ENCODE assay signal across 21 mouse cellular contexts in genomic region chr1:130113549-130113948, GRCm38 (mm10).
DNase-seq lines count a peak whose midpoint lies in the region; ATAC-seq and TF ChIP-seq lines count a peak whose summit lies in the region.
"Had no signal": no experiment of that assay in that cellular context is flagged by ENCODE, and none has a peak within 500 bp of the region (broad histone marks: within the 10 kb centered on the region; RNA-seq: fewer than 3 reads in every experiment).

No protein-coding gene starts in this region.

- no peak overlapping the region for H3K9ac ChIP-seq in MEL (ENCODE audit: control insufficient read depth, low read depth, low read length, poor library complexity, severe bottlenecking)
- H3K9ac ChIP-seq in liver, embryonic 14.5 days (replicated peaks): no peak overlapping the region
- no peak overlapping the region for H3K9ac ChIP-seq in forebrain, embryonic 16.5 days (replicated peaks; ENCODE audit: low read depth, low read length)
- H3K9ac ChIP-seq: heart, embryonic 15.5 days; hindbrain, embryonic 13.5 days had no signal

- WGBS in liver, embryonic 14.5 days (ENCODE audit: insufficient replicate concordance): 76% methylated on average over 2 of the region's 2 CpGs
- 93% methylated on average over 2 of the region's 2 CpGs for WGBS in forebrain, embryonic 16.5 days

- H3K79me2 ChIP-seq in MEL (ENCODE audit: control insufficient read depth, insufficient read depth, low read length, poor library complexity): no peaks in the 10 kb centered on the region

- no peaks in the 10 kb centered on the region for H3K9me3 ChIP-seq in MEL (replicated peaks; ENCODE audit: insufficient read depth, low read length)
- no peaks in the 10 kb centered on the region for H3K9me3 ChIP-seq in liver, embryonic 14.5 days (ENCODE audit: control insufficient read depth, low read length)
- H3K9me3 ChIP-seq in forebrain, embryonic 16.5 days (ENCODE audit: control insufficient read depth, low read length): no peaks in the 10 kb centered on the region
- H3K9me3 ChIP-seq: forebrain, embryonic 10.5 days; heart, embryonic 15.5 days; hindbrain, embryonic 13.5 days had no signal

- peak; percentile 2 for DNase-seq in MEL (ENCODE audit: low read depth, low spot score)
- DNase-seq in liver, embryonic 14.5 days (ENCODE audit: low read depth in 3 of 3, low spot score in 3 of 3): peak in 2 of 3 experiments; percentile 10 to 14
- no peak for DNase-seq in gastrocnemius, adult 2 months
- no peak for DNase-seq in MN1 (ENCODE audit: low spot score)
- DNase-seq: adrenal gland, adult 8-10 months; adrenal gland, postnatal 36 days; cerebellum, adult 11-12 months; cerebellum, adult 9-10 months; cerebellum, postnatal 36 days; gastrocnemius, postnatal 10 days; heart, adult 2 months; heart, postnatal 14 days had no signal

- TF ChIP-seq POLR2A in MEL (IDR thresholded peaks at IDR 0.05; ENCODE audit: control insufficient read depth in 1 of 2, insufficient read depth in 1 of 2, low read depth in 1 of 2, low read length in 2 of 2, poor library complexity in 1 of 2): no peak

- no peak for TF ChIP-seq RAD21 in MEL (IDR thresholded peaks at IDR 0.05; ENCODE audit: low read depth, low read length)

- peaks cover 5 to 7% of the 10 kb centered on the region in 2 experiments for H3K4me1 ChIP-seq in MEL (ENCODE audit: control insufficient read depth in 1 of 2, insufficient read depth in 2 of 2, low read length in 2 of 2)
- H3K4me1 ChIP-seq in liver, embryonic 14.5 days (replicated peaks; ENCODE audit: control insufficient read depth in 2 of 2, insufficient read depth in 2 of 2, low read length in 1 of 2): peaks cover 12 to 17% of the 10 kb centered on the region in 2 experiments
- no peaks in the 10 kb centered on the region for H3K4me1 ChIP-seq in forebrain, embryonic 16.5 days (replicated peaks; ENCODE audit: control insufficient read depth, insufficient read depth, low read length)
- H3K4me1 ChIP-seq: forebrain, embryonic 10.5 days; heart, embryonic 15.5 days; hindbrain, embryonic 13.5 days had no signal

- intact Hi-C loops in gastrocnemius, adult 2 months (cut with DNase I): no loop called here

- H3K4me3 ChIP-seq in MEL (ENCODE audit: control insufficient read depth in 1 of 2, insufficient read depth in 1 of 2, low read depth in 2 of 2, low read length in 2 of 2): no peak overlapping the region
- H3K4me3 ChIP-seq in liver, embryonic 14.5 days (ENCODE audit: insufficient read depth in 1 of 2, low read depth in 2 of 2, low read length in 2 of 2): no peak overlapping the region
- no peak overlapping the region for H3K4me3 ChIP-seq in gastrocnemius, adult 2 months
- no peak overlapping the region for H3K4me3 ChIP-seq in forebrain, embryonic 16.5 days (replicated peaks; ENCODE audit: low read length)
- H3K4me3 ChIP-seq: forebrain, embryonic 10.5 days; heart, adult 2 months; heart, embryonic 15.5 days; hindbrain, embryonic 13.5 days had no signal

- H3K27ac ChIP-seq in MEL (ENCODE audit: control insufficient read depth, low read depth, low read length): no peak overlapping the region
- H3K27ac ChIP-seq in liver, embryonic 14.5 days: peak overlapping the region; percentile 37
- H3K27ac ChIP-seq in gastrocnemius, adult 2 months: no peak overlapping the region
- no peak overlapping the region for H3K27ac ChIP-seq in forebrain, embryonic 16.5 days (ENCODE audit: low read length)
- H3K27ac ChIP-seq: forebrain, embryonic 10.5 days; heart, adult 2 months; heart, embryonic 15.5 days; hindbrain, embryonic 13.5 days; hindbrain, postnatal 0 days had no signal

- H3K27me3 ChIP-seq in MEL (ENCODE audit: control insufficient read depth in 1 of 2, insufficient read depth in 2 of 2, low read length in 2 of 2): no peaks in the 10 kb centered on the region
- no peaks in the 10 kb centered on the region for H3K27me3 ChIP-seq in liver, embryonic 14.5 days (ENCODE audit: control insufficient read depth, insufficient read depth, low read length)
- no peaks in the 10 kb centered on the region for H3K27me3 ChIP-seq in forebrain, embryonic 16.5 days (replicated peaks; ENCODE audit: control insufficient read depth, insufficient read depth, low read length)
- H3K27me3 ChIP-seq: heart, embryonic 15.5 days; hindbrain, embryonic 13.5 days had no signal

- TF ChIP-seq CTCF in MEL (IDR thresholded peaks at IDR 0.05 in 2 of 3, conservative IDR thresholded peaks at IDR 0.05 in 1 of 3; ENCODE audit: control insufficient read depth in 1 of 3, insufficient read depth in 1 of 3, low read depth in 2 of 3, low read length in 3 of 3, poor library complexity in 1 of 3, severe bottlenecking in 1 of 3): no peak
- TF ChIP-seq CTCF in liver, embryonic 14.5 days (IDR thresholded peaks at IDR 0.05; ENCODE audit: low read depth): no peak
- TF ChIP-seq CTCF in gastrocnemius, adult 2 months (IDR thresholded peaks at IDR 0.05): no peak

- peaks cover 0 to 11% of the 10 kb centered on the region in 2 experiments; a peak in 2 of 4 replicates for H3K36me3 ChIP-seq in MEL (ENCODE audit: control insufficient read depth in 1 of 2, insufficient read depth in 2 of 2, low read length in 2 of 2)
- H3K36me3 ChIP-seq in liver, embryonic 14.5 days (replicated peaks; ENCODE audit: control insufficient read depth, insufficient read depth, low read depth): no peaks in the 10 kb centered on the region
- H3K36me3 ChIP-seq in forebrain, embryonic 16.5 days (ENCODE audit: control insufficient read depth, insufficient read depth): no peaks in the 10 kb centered on the region
- H3K36me3 ChIP-seq: forebrain, embryonic 10.5 days; heart, embryonic 15.5 days; hindbrain, embryonic 13.5 days had no signal

- H3K4me2 ChIP-seq in liver, embryonic 14.5 days (ENCODE audit: low read depth): peak overlapping the region; percentile 8; the same call in 1 of the 2 replicates
- no peak overlapping the region for H3K4me2 ChIP-seq in forebrain, embryonic 16.5 days (ENCODE audit: low read length)
- H3K4me2 ChIP-seq: heart, embryonic 11.5 days; heart, embryonic 15.5 days; hindbrain, embryonic 13.5 days had no signal

- ATAC-seq in erythroid progenitor cell, adult 5-6 weeks (replicated peaks; ENCODE audit: low FRiP score, poor library complexity, severe bottlenecking): 0 out of 2 replicates have a peak, but pooled peaks have one; percentile 34
- ATAC-seq in liver, embryonic 14.5 days (ENCODE audit: insufficient read depth): peak; percentile 81
- ATAC-seq in megakaryocyte-erythroid progenitor cell, adult 5-6 weeks (replicated peaks; ENCODE audit: low FRiP score, low TSS enrichment, poor library complexity, severe bottlenecking): peak; percentile 51; the same call in 1 of the 2 replicates
- no peak for ATAC-seq in forebrain, embryonic 16.5 days
- ATAC-seq: forebrain, embryonic 14.5 days; hindbrain, postnatal 0 days had no signal

- TF ChIP-seq EP300 in MEL (IDR thresholded peaks at IDR 0.05; ENCODE audit: low read depth in 1 of 2, low read length in 2 of 2): no peak
- TF ChIP-seq EP300 in liver, embryonic 14.5 days (IDR thresholded peaks at IDR 0.05; ENCODE audit: low read depth): peak; percentile 57

TF ChIP-seq in MEL, 35 proteins besides CTCF, POLR2A, EP300 and RAD21:
- TF ChIP-seq MXI1 (IDR thresholded peaks at IDR 0.05; ENCODE audit: low read depth, low read length) (no peak), TCF12 (IDR thresholded peaks at IDR 0.05; ENCODE audit: low read depth, low read length) (peak; percentile 53; the same call in 1 of the 2 replicates)

Comparison
In these comparisons a context has a peak if more than half of its experiments do, and no peak if none do; other contexts are left out.
1. DNase-seq: peak in MEL (single experiment) and liver, embryonic 14.5 days (2 of 3); none in gastrocnemius, adult 2 months (single experiment) and MN1 (single experiment).